Comparison of ENCODE assay signal across 20 mouse cellular contexts in genomic region chr1:18468496-18468895, GRCm38 (mm10).
"Had no signal": no experiment of that assay in that cellular context is flagged by ENCODE, and none has a peak within 500 bp of the region (broad histone marks: within the 10 kb centered on the region; RNA-seq: fewer than 3 reads in every experiment).

No protein-coding gene starts in this region.

- H3K36me3 ChIP-seq: limb, embryonic 13.5 days; liver, embryonic 12.5 days; liver, embryonic 15.5 days; lung, embryonic 15.5 days; midbrain, embryonic 12.5 days; midbrain, embryonic 15.5 days; neural tube, embryonic 12.5 days; neural tube, embryonic 15.5 days; stomach, embryonic 15.5 days had no signal

- H3K9me3 ChIP-seq: limb, embryonic 13.5 days; liver, embryonic 12.5 days; liver, embryonic 15.5 days; lung, embryonic 15.5 days; midbrain, embryonic 12.5 days; midbrain, embryonic 15.5 days; neural tube, embryonic 12.5 days; neural tube, embryonic 15.5 days; stomach, embryonic 15.5 days had no signal

- DNase-seq: kidney, postnatal 14 days; kidney, postnatal 4 days; left cerebral cortex, postnatal 4 days; liver; lung, adult 18-20 months; lung, postnatal 10 days; lung, postnatal 4 days; right cerebral cortex, adult 18-20 months; right cerebral cortex, postnatal 14 days; spleen, adult 18-20 months; thymus, postnatal 25 days had no signal

- ATAC-seq: liver, embryonic 12.5 days; midbrain, embryonic 15.5 days had no signal

- H3K9ac ChIP-seq: limb, embryonic 13.5 days; liver, embryonic 12.5 days; liver, embryonic 15.5 days; lung, embryonic 15.5 days; midbrain, embryonic 12.5 days; midbrain, embryonic 15.5 days; neural tube, embryonic 12.5 days; neural tube, embryonic 15.5 days; stomach, embryonic 15.5 days had no signal

- H3K4me2 ChIP-seq: limb, embryonic 13.5 days; liver, embryonic 12.5 days; liver, embryonic 15.5 days; lung, embryonic 15.5 days; midbrain, embryonic 12.5 days; midbrain, embryonic 15.5 days; neural tube, embryonic 12.5 days; neural tube, embryonic 15.5 days; stomach, embryonic 15.5 days had no signal

- H3K27ac ChIP-seq: limb, embryonic 13.5 days; liver, embryonic 12.5 days; liver, embryonic 15.5 days; lung, embryonic 15.5 days; midbrain, embryonic 12.5 days; midbrain, embryonic 15.5 days; neural tube, embryonic 12.5 days; neural tube, embryonic 15.5 days; stomach, embryonic 15.5 days had no signal

- H3K4me1 ChIP-seq: limb, embryonic 13.5 days; liver, embryonic 12.5 days; liver, embryonic 15.5 days; lung, embryonic 15.5 days; midbrain, embryonic 15.5 days; neural tube, embryonic 15.5 days; stomach, embryonic 15.5 days had no signal

- H3K4me3 ChIP-seq: limb, embryonic 13.5 days; liver, embryonic 12.5 days; liver, embryonic 15.5 days; lung, embryonic 15.5 days; midbrain, embryonic 12.5 days; midbrain, embryonic 15.5 days; neural tube, embryonic 12.5 days; neural tube, embryonic 15.5 days; stomach, embryonic 15.5 days had no signal

- H3K27me3 ChIP-seq: limb, embryonic 13.5 days; liver, embryonic 12.5 days; liver, embryonic 15.5 days; lung, embryonic 15.5 days; midbrain, embryonic 12.5 days; midbrain, embryonic 15.5 days; neural tube, embryonic 12.5 days; neural tube, embryonic 15.5 days; stomach, embryonic 15.5 days had no signal
